9 mouse cellular contexts compared by ENCODE assay signal in genomic region chr3:108070295-108071293, GRCm38 (mm10). TPM values are rescaled to one million over a fixed set of nuclear protein-coding genes. Genes with fewer than 3 reads are reported as not detected.
DNase-seq lines count a peak whose midpoint lies in the region; ATAC-seq and TF ChIP-seq lines count a peak whose summit lies in the region.
"Had no signal": no experiment of that assay in that cellular context is flagged by ENCODE, and none has a peak within 500 bp of the region (broad histone marks: within the 10 kb centered on the region; RNA-seq: fewer than 3 reads in every experiment).

No protein-coding gene starts in this region.

- no peak overlapping the region for H3K27ac ChIP-seq in CH12.LX (ENCODE audit: insufficient read depth, low read depth)
- no peak overlapping the region for H3K27ac ChIP-seq in lung, postnatal 0 days (ENCODE audit: low read length)

- H3K9me3 ChIP-seq in CH12.LX (replicated peaks; ENCODE audit: low read length), result no peaks in the 10 kb centered on the region
- no peaks in the 10 kb centered on the region for H3K9me3 ChIP-seq in lung, postnatal 0 days (ENCODE audit: low read length)

- 57% methylated on average over 10 of the region's 10 CpGs for WGBS in lung, postnatal 0 days

- H3K9ac ChIP-seq in CH12.LX (ENCODE audit: insufficient read depth, low read depth), result no peak overlapping the region
- no peak overlapping the region for H3K9ac ChIP-seq in lung, postnatal 0 days (replicated peaks; ENCODE audit: low read depth)

- peaks cover 2 to 9% of the 10 kb centered on the region in 2 experiments for H3K4me1 ChIP-seq in CH12.LX (ENCODE audit: control insufficient read depth in 1 of 2, insufficient read depth in 2 of 2)
- no peaks in the 10 kb centered on the region for H3K4me1 ChIP-seq in lung, postnatal 0 days (ENCODE audit: insufficient read depth, low read depth, low read length)

- in situ Hi-C loops in CH12.LX (cut with MboI; ENCODE audit: low pct_ligation_motif_present, low pct_unique_long_range_greater_than_20kb, low sequenced_read_pairs), result no loop called here

- TF ChIP-seq CTCF in CH12.LX (conservative IDR thresholded peaks at IDR 0.05 in 1 of 2, IDR thresholded peaks at IDR 0.05 in 1 of 2; ENCODE audit: low read depth in 2 of 2, low read length in 2 of 2), result peak; percentile 92 to 95
- peak; percentile 92 for TF ChIP-seq CTCF in lung, postnatal 0 days (IDR thresholded peaks at IDR 0.05)

- no peak overlapping the region for H3K4me3 ChIP-seq in CH12.LX (replicated peaks in 1 of 3; ENCODE audit: low read depth in 2 of 3, low read length in 2 of 3, poor library complexity in 1 of 3)
- no peak overlapping the region for H3K4me3 ChIP-seq in lung, postnatal 0 days (ENCODE audit: low read depth, low read length)

- no peak for TF ChIP-seq POLR2A in CH12.LX (IDR thresholded peaks at IDR 0.05; ENCODE audit: low read depth, low read length)

- H3K79me2 ChIP-seq in CH12.LX (replicated peaks; ENCODE audit: control insufficient read depth, extremely low read depth, insufficient read depth, poor library complexity, severe bottlenecking), result no peaks in the 10 kb centered on the region

- H3K4me2 ChIP-seq in CH12.LX (ENCODE audit: insufficient read depth, low read depth, poor library complexity, severe bottlenecking), result no peak overlapping the region
- H3K4me2 ChIP-seq in lung, postnatal 0 days (replicated peaks; ENCODE audit: low read depth, low read length), result no peak overlapping the region

- no peak for DNase-seq in frontal cortex, postnatal 10 days (ENCODE audit: low spot score in 2 of 2)
- peak; percentile 70 for DNase-seq in CH12.LX (ENCODE audit: extremely low read depth)
- peak; percentile 60 for DNase-seq in c-Kit-positive CD71-negative TER-119-negative erythroid progenitor cells, embryonic 14.5 days (ENCODE audit: low read depth)
- DNase-seq in gastrocnemius, postnatal 10 days, result peak; percentile 75
- DNase-seq in kidney, postnatal 4 days, result peak; percentile 79 to 87
- peak; percentile 60 for DNase-seq in lung, postnatal 0 days (ENCODE audit: low spot score)
- peak; percentile 63 to 83 for DNase-seq in spleen, postnatal 10 days (ENCODE audit: low spot score in 2 of 2)

- TF ChIP-seq EP300 in CH12.LX (IDR thresholded peaks at IDR 0.05; ENCODE audit: low read length), result no peak
- TF ChIP-seq EP300 in lung, postnatal 0 days (IDR thresholded peaks at IDR 0.05), result no peak

- dilution Hi-C loops in CH12.LX (cut with MboI; ENCODE audit: extremely low pct_ligation_motif_present, extremely low pct_unique_long_range_greater_than_20kb, low sequenced_read_pairs), result no loop called here

- TF ChIP-seq RAD21 in CH12.LX (IDR thresholded peaks at IDR 0.05; ENCODE audit: low read depth, low read length), result peak; percentile 69

- H3K27me3 ChIP-seq in CH12.LX (replicated peaks), result no peaks in the 10 kb centered on the region
- no peaks in the 10 kb centered on the region for H3K27me3 ChIP-seq in lung, postnatal 0 days (replicated peaks; ENCODE audit: insufficient read depth, low read length)

- peak; percentile 70 for ATAC-seq in frontal cortex, adult (ENCODE audit: low TSS enrichment)
- ATAC-seq in lung, postnatal 0 days, result peak; percentile 63

- H3K36me3 ChIP-seq in CH12.LX (replicated peaks in 1 of 2; ENCODE audit: control insufficient read depth in 1 of 2, insufficient read depth in 1 of 2, low read length in 1 of 2), result peaks cover 23 to 44% of the 10 kb centered on the region in 2 experiments
- peaks cover 7% of the 10 kb centered on the region; the same call in 1 of the 2 replicates for H3K36me3 ChIP-seq in lung, postnatal 0 days (ENCODE audit: insufficient read depth, low read length)

TF ChIP-seq in CH12.LX, 34 proteins besides CTCF, POLR2A, EP300 and RAD21:
- TF ChIP-seq GABPA (IDR thresholded peaks at IDR 0.05; ENCODE audit: insufficient replicate concordance, low read depth, low read length), result no peak
- TF ChIP-seq KAT2A (IDR thresholded peaks at IDR 0.05; ENCODE audit: insufficient replicate concordance, low read length), result no peak
- no peak for TF ChIP-seq ZKSCAN1 (IDR thresholded peaks at IDR 0.05; ENCODE audit: borderline replicate concordance, low read depth, low read length)
- no peak for TF ChIP-seq MAZ (IDR thresholded peaks at IDR 0.05; ENCODE audit: low read depth, low read length)
- no peak for TF ChIP-seq ZNF384 (IDR thresholded peaks at IDR 0.05; ENCODE audit: low read depth, low read length)
- no peak for TF ChIP-seq HCFC1 (IDR thresholded peaks at IDR 0.05; ENCODE audit: low read depth, low read length)
- TF ChIP-seq RCOR1 (conservative IDR thresholded peaks at IDR 0.05; ENCODE audit: low read depth, low read length), result no peak
- TF ChIP-seq NRF1 (IDR thresholded peaks at IDR 0.05; ENCODE audit: low read depth, low read length), result no peak
- no peak for TF ChIP-seq ETS1 (conservative IDR thresholded peaks at IDR 0.05; ENCODE audit: low read depth, low read length)
- TF ChIP-seq ELF1 (IDR thresholded peaks at IDR 0.05; ENCODE audit: low read depth, low read length), result 0 out of 2 replicates have a peak, but pooled peaks have one; percentile 4
- no peak for TF ChIP-seq MXI1 (IDR thresholded peaks at IDR 0.05; ENCODE audit: low read depth, low read length)
- 0 out of 2 replicates have a peak, but pooled peaks have one; percentile 5 for TF ChIP-seq ZC3H11A (IDR thresholded peaks at IDR 0.05; ENCODE audit: low read depth, low read length)
- TF ChIP-seq SMC3 (IDR thresholded peaks at IDR 0.05; ENCODE audit: low read depth, low read length), result peak; percentile 96
- TF ChIP-seq TCF12 (IDR thresholded peaks at IDR 0.05; ENCODE audit: low read depth, low read length), result 0 out of 2 replicates have a peak, but pooled peaks have one; percentile 23
- TF ChIP-seq BHLHE40 (IDR thresholded peaks at IDR 0.05; ENCODE audit: low read depth, low read length), result no peak
- no peak for TF ChIP-seq UBTF (IDR thresholded peaks at IDR 0.05; ENCODE audit: low read depth, low read length)
TF ChIP-seq in CH12.LX: peak in this region for 4.

RNA-seq across cellular contexts. Expression of gene Ampd2, which starts 15.9 kb away (rescaled TPM):
- total RNA-seq in CH12.LX (2012; rRNA removed), result 55.8 and 60.5 TPM in 2 replicates
- total RNA-seq in CH12.LX (2014; rRNA removed), result 28.3 and 28.6 TPM in 2 replicates
- polyA plus RNA-seq in CH12.LX (2012; ENCODE audit: insufficient read length, low read depth), result 82.5 and 85.9 TPM in 2 replicates
- total RNA-seq in gastrocnemius, postnatal 10 days (2021), result 10 to 100 TPM in 1 of 2 experiments, 1 to 10 TPM in 1; 9.5 to 15.0 TPM
- polyA plus RNA-seq in lung, postnatal 0 days (2015; fragmentation: Nextera tagmentation; extraction: Ambion mirVana), result 11.6 and 12.6 TPM in 2 replicates

RNA-seq across cellular contexts. Expression of gene Gnat2, which starts 22.0 kb away (rescaled TPM):
- total RNA-seq in CH12.LX (2012; rRNA removed) (15.5 and 17.5 TPM in 2 replicates), CH12.LX (2014; rRNA removed) (10.1 and 11.2 TPM in 2 replicates)
- polyA plus RNA-seq in CH12.LX (2012; ENCODE audit: insufficient read length, low read depth), result 13.3 and 14.8 TPM in 2 replicates
- under 1 TPM in 1 of 2 experiments, not detected in 1; 0.54 TPM for total RNA-seq in gastrocnemius, postnatal 10 days (2021)
- polyA plus RNA-seq in lung, postnatal 0 days (2015; fragmentation: Nextera tagmentation; extraction: Ambion mirVana), result 0.33 and 0.45 TPM in 2 replicates
- total RNA-seq: layer of hippocampus, postnatal 36 days had no signal

RNA-seq across cellular contexts. Expression of gene Gstm4, which starts 25.9 kb away (rescaled TPM):
- total RNA-seq in CH12.LX (2012; rRNA removed) (4.5 and 7.0 TPM in 2 replicates), CH12.LX (2014; rRNA removed) (2.0 and 2.9 TPM in 2 replicates)
- polyA plus RNA-seq in CH12.LX (2012; ENCODE audit: insufficient read length, low read depth), result 19.1 and 22.1 TPM in 2 replicates
- total RNA-seq in gastrocnemius, postnatal 10 days (2021), result 10 to 100 TPM in 1 of 2 experiments, 1 to 10 TPM in 1; 9.8 to 10.4 TPM
- 11.2 and 13.4 TPM in 2 replicates for polyA plus RNA-seq in lung, postnatal 0 days (2015; fragmentation: Nextera tagmentation; extraction: Ambion mirVana)

RNA-seq across cellular contexts. Expression of gene Gstm1, which starts 52.8 kb away (rescaled TPM):
- total RNA-seq in CH12.LX (2012; rRNA removed) (0.25 TPM in 1 of 2 replicates, not detected in the other), CH12.LX (2014; rRNA removed) (0.24 and 0.35 TPM in 2 replicates)
- polyA plus RNA-seq in CH12.LX (2012; ENCODE audit: insufficient read length, low read depth), result 5.4 and 8.8 TPM in 2 replicates
- 10 to 100 TPM; 61.3 to 67.2 TPM for total RNA-seq in gastrocnemius, postnatal 10 days (2021)
- 230 and 249 TPM in 2 replicates for polyA plus RNA-seq in lung, postnatal 0 days (2015; fragmentation: Nextera tagmentation; extraction: Ambion mirVana)

Comparison
In these comparisons a context has a peak if more than half of its experiments do, and no peak if none do; other contexts are left out.
1. DNase-seq: peak in CH12.LX (single experiment), c-Kit-positive CD71-negative TER-119-negative erythroid progenitor cells, embryonic 14.5 days (single experiment), gastrocnemius, postnatal 10 days (single experiment), kidney, postnatal 4 days (2 of 2), lung, postnatal 0 days (single experiment) and spleen, postnatal 10 days (2 of 2); none in frontal cortex, postnatal 10 days (0 of 2).
2. RNA of gene Gnat2, which starts 22.0 kb away (total RNA-seq): 10.1 to 17.5 TPM in CH12.LX; 0.54 TPM in gastrocnemius, postnatal 10 days; every median in the first group is over 4 times any median in the second.